Mouse (Mus musculus): ENCODE measurements around the gene Cyp1b1. TPM values are rescaled to one million over a fixed set of nuclear protein-coding genes. Genes with fewer than 3 reads are reported as not detected.

Gene Cyp1b1
- polyA plus RNA-seq, 1 experiment from 2014 or later = 5.1 TPM

GRCm38 (mm10) chr17:79708168-79708567 lies 6.7 kb downstream of the Cyp1b1 start:
- Histone ChIP-seq H3K27ac (ENCODE audit: low read length) (no peak overlapping the region), H3K9me3 (ENCODE audit: control insufficient read depth, low read length) (no peaks in the 10 kb centered on the region), H3K36me3 (ENCODE audit: control insufficient read depth, insufficient read depth, low read length) (no peaks in the 10 kb centered on the region), H3K4me3 (ENCODE audit: low read length) (no peak overlapping the region), H3K27me3 (ENCODE audit: control insufficient read depth, insufficient read depth, low read depth, low read length) (peaks cover 26% of the 10 kb centered on the region), H3K9ac (ENCODE audit: low read length) (no peak overlapping the region), H3K4me2 (ENCODE audit: low read depth, low read length) (no peak overlapping the region), H3K4me1 (replicated peaks; ENCODE audit: control insufficient read depth, insufficient read depth, low read length) (peaks cover 9% of the 10 kb centered on the region; the same call in 1 of the 2 replicates)
- 17% methylated on average over 7 of the region's 7 CpGs for WGBS
- no peak for ATAC-seq (ENCODE audit: low read depth)

GRCm38 (mm10) chr17:79705671-79706455 lies 9.0 kb downstream of the Cyp1b1 start:
- Histone ChIP-seq H3K4me3 (ENCODE audit: low read length) (no peak overlapping the region), H3K36me3 (ENCODE audit: control insufficient read depth, insufficient read depth, low read length) (no peaks in the 10 kb centered on the region), H3K9me3 (ENCODE audit: control insufficient read depth, low read length) (no peaks in the 10 kb centered on the region), H3K27me3 (ENCODE audit: control insufficient read depth, insufficient read depth, low read depth, low read length) (peaks cover 7% of the 10 kb centered on the region; the same call in 1 of the 2 replicates), H3K9ac (ENCODE audit: low read length) (no peak overlapping the region), H3K4me1 (replicated peaks; ENCODE audit: control insufficient read depth, insufficient read depth, low read length) (0 out of 2 replicates have a peak, but pooled peaks cover 3% of the 10 kb centered on the region), H3K4me2 (ENCODE audit: low read depth, low read length) (no peak overlapping the region), H3K27ac (ENCODE audit: low read length) (no peak overlapping the region)
- ATAC-seq (ENCODE audit: low read depth) = no peak
- WGBS = 57% methylated on average over 9 of the region's 9 CpGs

- Histone ChIP-seq H3K4me1 (replicated peaks; ENCODE audit: control insufficient read depth, insufficient read depth, low read length) (no peaks in the 10 kb centered on the region), H3K27me3 (ENCODE audit: control insufficient read depth, insufficient read depth, low read depth, low read length) (no peaks in the 10 kb centered on the region), H3K4me2 (ENCODE audit: low read depth, low read length) (no peak overlapping the region), H3K36me3 (ENCODE audit: control insufficient read depth, insufficient read depth, low read length) (no peaks in the 10 kb centered on the region), H3K9ac (ENCODE audit: low read length) (no peak overlapping the region), H3K9me3 (ENCODE audit: control insufficient read depth, low read length) (no peaks in the 10 kb centered on the region), H3K4me3 (ENCODE audit: low read length) (no peak overlapping the region), H3K27ac (ENCODE audit: low read length) (no peak overlapping the region)
- ATAC-seq (ENCODE audit: low read depth) = no peak
- 64% methylated on average over 5 of the region's 5 CpGs for WGBS
Measured at GRCm38 (mm10) chr17:79700871-79701270, 14.0 kb downstream of the Cyp1b1 start.

- H3K4me3 ChIP-seq (ENCODE audit: low read length) = no peak overlapping the region
- H3K4me2 ChIP-seq (ENCODE audit: low read depth, low read length) = no peak overlapping the region
- H3K36me3 ChIP-seq (ENCODE audit: control insufficient read depth, insufficient read depth, low read length) = no peaks in the 10 kb centered on the region
- no peaks in the 10 kb centered on the region for H3K27me3 ChIP-seq (ENCODE audit: control insufficient read depth, insufficient read depth, low read depth, low read length)
- no peaks in the 10 kb centered on the region for H3K9me3 ChIP-seq (ENCODE audit: control insufficient read depth, low read length)
- H3K9ac ChIP-seq (ENCODE audit: low read length) = no peak overlapping the region
- ATAC-seq (ENCODE audit: low read depth) = 0 out of 2 replicates have a peak, but pooled peaks have one; percentile 47
- H3K27ac ChIP-seq (ENCODE audit: low read length) = no peak overlapping the region
- WGBS = 42% methylated on average over 1 of the region's 1 CpGs
- H3K4me1 ChIP-seq (replicated peaks; ENCODE audit: control insufficient read depth, insufficient read depth, low read length) = no peaks in the 10 kb centered on the region
Measured at GRCm38 (mm10) chr17:79699197-79699596, 15.7 kb downstream of the Cyp1b1 start.

GRCm38 (mm10) chr17:79695541-79695940 lies 19.3 kb downstream of the Cyp1b1 start:
- Histone ChIP-seq H3K4me2 (ENCODE audit: low read depth, low read length) (no peak overlapping the region), H3K9me3 (ENCODE audit: control insufficient read depth, low read length) (no peaks in the 10 kb centered on the region), H3K27ac (ENCODE audit: low read length) (0 out of 2 replicates have a peak overlapping the region, but pooled peaks have one; percentile 13), H3K27me3 (ENCODE audit: control insufficient read depth, insufficient read depth, low read depth, low read length) (no peaks in the 10 kb centered on the region), H3K4me3 (ENCODE audit: low read length) (no peak overlapping the region), H3K9ac (ENCODE audit: low read length) (no peak overlapping the region), H3K4me1 (replicated peaks; ENCODE audit: control insufficient read depth, insufficient read depth, low read length) (no peaks in the 10 kb centered on the region), H3K36me3 (ENCODE audit: control insufficient read depth, insufficient read depth, low read length) (no peaks in the 10 kb centered on the region)
- WGBS = 80% methylated on average over 6 of the region's 6 CpGs
- ATAC-seq (ENCODE audit: low read depth) = no peak

- H3K4me2 ChIP-seq (ENCODE audit: low read depth, low read length) = no peak overlapping the region
- no peak overlapping the region for H3K9ac ChIP-seq (ENCODE audit: low read length)
- no peaks in the 10 kb centered on the region for H3K27me3 ChIP-seq (ENCODE audit: control insufficient read depth, insufficient read depth, low read depth, low read length)
- H3K4me1 ChIP-seq (replicated peaks; ENCODE audit: control insufficient read depth, insufficient read depth, low read length) = no peaks in the 10 kb centered on the region
- H3K9me3 ChIP-seq (ENCODE audit: control insufficient read depth, low read length) = no peaks in the 10 kb centered on the region
- ATAC-seq (ENCODE audit: low read depth) = peak; percentile 67; the same call in 1 of the 2 replicates
- WGBS = 63% methylated on average over 4 of the region's 4 CpGs
- H3K4me3 ChIP-seq (ENCODE audit: low read length) = no peak overlapping the region
- H3K36me3 ChIP-seq (ENCODE audit: control insufficient read depth, insufficient read depth, low read length) = no peaks in the 10 kb centered on the region
- H3K27ac ChIP-seq (ENCODE audit: low read length) = no peak overlapping the region
Measured at GRCm38 (mm10) chr17:79695106-79695505, 19.8 kb downstream of the Cyp1b1 start.

GRCm38 (mm10) chr17:79670837-79671236 lies 44.0 kb downstream of the Cyp1b1 start:
- no peak for ATAC-seq (ENCODE audit: low read depth)

GRCm38 (mm10) chr17:79664106-79664417 lies 50.8 kb downstream of the Cyp1b1 start:
- Histone ChIP-seq H3K27ac (ENCODE audit: low read length) (no peak overlapping the region), H3K4me2 (ENCODE audit: low read depth, low read length) (no peak overlapping the region), H3K36me3 (ENCODE audit: control insufficient read depth, insufficient read depth, low read length) (no peaks in the 10 kb centered on the region), H3K9ac (ENCODE audit: low read length) (no peak overlapping the region), H3K4me3 (ENCODE audit: low read length) (no peak overlapping the region), H3K9me3 (ENCODE audit: control insufficient read depth, low read length) (no peaks in the 10 kb centered on the region), H3K4me1 (replicated peaks; ENCODE audit: control insufficient read depth, insufficient read depth, low read length) (peaks cover 2% of the 10 kb centered on the region; the same call in 1 of the 2 replicates), H3K27me3 (ENCODE audit: control insufficient read depth, insufficient read depth, low read depth, low read length) (no peaks in the 10 kb centered on the region)
- no peak for ATAC-seq (ENCODE audit: low read depth)
- 87% methylated on average over 2 of the region's 2 CpGs for WGBS

More at GRCm38 (mm10) chr17:79670837-79671236, 44.0 kb downstream of the Cyp1b1 start:
- H3K4me3 ChIP-seq (ENCODE audit: low read length) = no peak overlapping the region
- no peaks in the 10 kb centered on the region for H3K9me3 ChIP-seq (ENCODE audit: control insufficient read depth, low read length)
- H3K9ac ChIP-seq (ENCODE audit: low read length) = no peak overlapping the region
- 0 out of 2 replicates have a peak, but pooled peaks cover 3% of the 10 kb centered on the region for H3K36me3 ChIP-seq (ENCODE audit: control insufficient read depth, insufficient read depth, low read length)
- WGBS = 45% methylated on average over 2 of the region's 2 CpGs
- no peaks in the 10 kb centered on the region for H3K4me1 ChIP-seq (replicated peaks; ENCODE audit: control insufficient read depth, insufficient read depth, low read length)
- H3K27me3 ChIP-seq (ENCODE audit: control insufficient read depth, insufficient read depth, low read depth, low read length) = no peaks in the 10 kb centered on the region
- H3K27ac ChIP-seq (ENCODE audit: low read length) = no peak overlapping the region
- H3K4me2 ChIP-seq (ENCODE audit: low read depth, low read length) = no peak overlapping the region

GRCm38 (mm10) chr17:79663393-79664105 lies 51.3 kb downstream of the Cyp1b1 start:
- no peak overlapping the region for H3K4me2 ChIP-seq (ENCODE audit: low read depth, low read length)
- peaks cover 2% of the 10 kb centered on the region; the same call in 1 of the 2 replicates for H3K4me1 ChIP-seq (replicated peaks; ENCODE audit: control insufficient read depth, insufficient read depth, low read length)
- WGBS = 8% methylated on average over 3 of the region's 3 CpGs
- no peaks in the 10 kb centered on the region for H3K36me3 ChIP-seq (ENCODE audit: control insufficient read depth, insufficient read depth, low read length)
- no peaks in the 10 kb centered on the region for H3K9me3 ChIP-seq (ENCODE audit: control insufficient read depth, low read length)
- H3K27me3 ChIP-seq (ENCODE audit: control insufficient read depth, insufficient read depth, low read depth, low read length) = no peaks in the 10 kb centered on the region
- ATAC-seq (ENCODE audit: low read depth) = no peak
- no peak overlapping the region for H3K27ac ChIP-seq (ENCODE audit: low read length)
- H3K9ac ChIP-seq (ENCODE audit: low read length) = no peak overlapping the region
- H3K4me3 ChIP-seq (ENCODE audit: low read length) = no peak overlapping the region
